Mouse (Mus musculus) heart, postnatal 25 days (tissue): Measurements from ENCODE around the gene Bmi1. TPM values are rescaled to one million over a fixed set of nuclear protein-coding genes. Genes with fewer than 3 reads are reported as not detected.

ENCODE experiments used
- DNase-seq: peaks from one replicate; pipeline ENCODE4 v3.0.0; 2022; ENCODE audit warnings: low spot score
- intact Hi-C: fragments of 180-260 bp; cut with DNase I; formaldehyde crosslinking; loops from one replicate; pipeline ENCODE4 v1.15.1; 2025
- total RNA-seq, 2 experiments: library from RNA; stranded (reverse); gene quantifications; 2 replicates each; pipeline ENCODE4 v1.2.3; 2021

Bmi1 gene
- 10 to 100 TPM; 65.2 to 72.8 TPM for total RNA-seq

DNA sequence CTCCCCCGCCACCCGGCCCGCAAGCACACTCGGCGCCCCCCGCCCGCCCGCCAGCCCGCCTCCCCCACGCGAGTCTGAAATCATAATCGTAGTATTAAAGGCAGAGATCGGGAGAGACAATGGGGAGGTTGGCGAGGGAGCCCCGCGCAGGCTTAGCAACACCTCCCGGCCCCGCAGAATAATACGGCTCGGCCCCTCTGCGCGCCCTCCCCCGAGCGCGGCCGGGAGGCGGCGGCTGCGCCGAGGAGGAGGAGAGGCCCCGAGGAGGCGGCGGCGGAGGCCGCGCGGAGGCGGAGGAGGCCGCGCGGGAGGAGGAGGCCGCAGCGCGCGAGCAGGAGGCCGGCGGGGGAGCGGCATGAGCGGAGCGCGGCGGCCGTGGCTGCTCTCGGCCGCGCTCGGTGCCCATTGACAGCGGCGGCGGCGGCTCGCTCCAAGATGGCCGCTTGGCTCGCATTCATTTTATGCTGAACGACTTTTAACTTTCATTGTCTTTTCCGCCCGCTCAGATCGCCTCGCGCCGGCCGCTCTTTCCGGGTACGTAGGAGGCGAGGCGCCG is at the start of gene Bmi1:
TSS of gene Bmi1 (plus strand) at position 83 of the 556 bp plus-strand sequence.
- intact Hi-C loops, result loop anchor here (2.0 kb wide), 3 partner anchors 90 to 628 kb away; partner anchors contain the start of gene Skida1
- DNase-seq, result peak; percentile 43

GRCm38 (mm10) chr2:18630547-18630946 is 46.3 kb upstream of the Bmi1 start:
- DNase-seq, result no peak
- intact Hi-C loops, result no loop called here

DNA sequence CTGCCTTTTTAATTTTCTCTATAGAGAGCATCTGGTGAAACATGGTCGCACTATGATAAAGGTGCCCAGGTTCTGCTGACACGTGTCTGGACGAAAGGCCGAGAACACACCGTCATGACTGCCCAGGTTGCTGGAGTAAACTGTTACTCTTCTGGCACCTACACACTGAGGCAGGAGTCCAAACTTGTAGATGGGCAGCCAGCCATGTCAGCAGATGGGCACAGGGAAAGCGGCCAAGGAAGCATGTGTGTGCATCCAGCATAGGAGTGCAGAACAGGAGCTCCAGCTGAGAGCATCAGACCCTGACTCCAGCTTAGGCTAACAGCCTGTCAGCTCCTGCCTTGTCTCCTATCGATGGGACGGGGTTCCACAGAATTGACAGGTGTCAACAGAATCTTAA is 41.8 kb upstream of the Bmi1 start:
- intact Hi-C loops, result no loop called here
- peak; percentile 1 for DNase-seq

- no peak for DNase-seq
- intact Hi-C loops, result no loop called here
Measured at GRCm38 (mm10) chr2:18648563-18648962, 28.3 kb upstream of the Bmi1 start.

- intact Hi-C loops, result no loop called here
- DNase-seq, result no peak
Measured at GRCm38 (mm10) chr2:18654821-18655220, 22.0 kb upstream of the Bmi1 start.

- intact Hi-C loops, result no loop called here
Measured at GRCm38 (mm10) chr2:18664003-18664402, 12.8 kb upstream of the Bmi1 start.

GRCm38 (mm10) chr2:18671041-18671440 is 5.8 kb upstream of the Bmi1 start:
- intact Hi-C loops, result loop anchor here (5.0 kb wide), 3 partner anchors 64 to 639 kb away; no protein-coding TSS in a partner anchor
- DNase-seq, result no peak

More at GRCm38 (mm10) chr2:18664003-18664402, 12.8 kb upstream of the Bmi1 start:
- DNase-seq, result no peak

- intact Hi-C loops, result loop anchor here (5.0 kb wide), 3 partner anchors 65 to 640 kb away; no protein-coding TSS in a partner anchor
Measured at GRCm38 (mm10) chr2:18672133-18672765, 4.6 kb upstream of the Bmi1 start, which contains the start of gene Commd3. Commd3 (plus strand) TSS chr2:18672384.

GRCm38 (mm10) chr2:18672766-18673164 is 4.1 kb upstream of the Bmi1 start:
- intact Hi-C loops, result loop anchor here (5.0 kb wide), 3 partner anchors 65 to 640 kb away; no protein-coding TSS in a partner anchor
- DNase-seq, result no peak

More at GRCm38 (mm10) chr2:18672133-18672765, 4.6 kb upstream of the Bmi1 start, which contains the start of gene Commd3:
- DNase-seq, result peak; percentile 91

DNA sequence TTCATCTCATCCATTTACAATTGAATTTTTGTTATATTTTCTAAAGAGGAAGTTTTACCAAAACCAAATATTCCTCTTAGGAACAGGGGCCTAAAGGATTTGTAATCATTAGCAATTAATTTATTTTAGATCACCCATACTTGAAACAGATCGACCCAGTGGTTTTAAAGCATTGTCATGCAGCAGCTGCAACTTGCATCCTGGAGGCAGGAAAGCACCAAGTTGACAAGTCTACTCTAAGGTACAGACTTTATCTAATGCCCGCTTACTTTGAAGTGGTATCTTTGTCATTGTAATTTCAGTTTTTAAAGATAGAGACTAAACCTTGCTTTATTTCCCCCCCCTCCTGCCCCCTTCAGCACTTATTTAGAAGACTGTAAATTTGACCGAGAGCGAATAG is 3.1 kb upstream of the Bmi1 start:
- no peak for DNase-seq
- intact Hi-C loops, result loop anchor here (2.0 to 5.0 kb wide), 4 partner anchors 66 to 641 kb away; partner anchors contain the start of gene Dnajc1

DNA sequence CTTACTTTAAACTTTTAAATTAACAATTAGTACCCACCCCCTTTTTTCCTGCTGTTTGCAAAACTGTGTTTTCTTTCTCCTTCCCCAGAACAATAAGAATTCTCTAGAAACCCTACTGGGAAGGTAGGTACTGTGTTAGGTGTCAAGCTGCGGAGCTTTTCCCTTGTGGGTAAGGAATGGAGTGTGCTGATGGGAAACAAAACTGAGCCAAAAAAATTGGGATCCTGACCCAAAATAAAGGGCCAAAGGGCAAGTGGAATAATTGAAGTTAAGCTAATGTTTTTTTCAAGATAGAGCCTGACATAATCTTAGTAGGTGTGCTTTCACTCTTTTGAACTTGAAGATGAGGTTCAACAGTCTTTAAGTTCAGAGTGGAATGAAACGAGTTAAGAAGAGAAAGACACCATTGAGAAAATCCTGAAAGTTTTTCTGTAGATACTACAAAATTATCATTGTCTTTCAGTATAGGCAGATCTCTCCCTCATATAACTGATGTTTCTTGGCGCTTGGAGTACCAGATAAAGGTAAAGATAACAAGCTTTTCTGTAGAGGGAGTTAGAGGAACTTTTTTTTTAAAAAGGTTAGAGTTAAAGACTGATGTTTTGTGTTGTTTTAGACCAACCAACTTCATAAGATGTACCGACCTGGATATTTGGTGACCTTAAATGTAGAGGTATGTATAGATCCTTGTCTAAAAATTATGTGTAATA is 2.5 kb upstream of the Bmi1 start:
- DNase-seq, result no peak
- intact Hi-C loops, result loop anchor here (2.0 to 5.0 kb wide), 4 partner anchors 67 to 642 kb away; partner anchors contain the start of gene Dnajc1

GRCm38 (mm10) chr2:18675681-18676456 is 949 bp upstream of the Bmi1 start:
- DNase-seq, result no peak
- intact Hi-C loops, result loop anchor here (2.0 kb wide), 4 partner anchors 91 to 627 kb away; partner anchors contain the start of genes Dnajc1 and Skida1

DNA sequence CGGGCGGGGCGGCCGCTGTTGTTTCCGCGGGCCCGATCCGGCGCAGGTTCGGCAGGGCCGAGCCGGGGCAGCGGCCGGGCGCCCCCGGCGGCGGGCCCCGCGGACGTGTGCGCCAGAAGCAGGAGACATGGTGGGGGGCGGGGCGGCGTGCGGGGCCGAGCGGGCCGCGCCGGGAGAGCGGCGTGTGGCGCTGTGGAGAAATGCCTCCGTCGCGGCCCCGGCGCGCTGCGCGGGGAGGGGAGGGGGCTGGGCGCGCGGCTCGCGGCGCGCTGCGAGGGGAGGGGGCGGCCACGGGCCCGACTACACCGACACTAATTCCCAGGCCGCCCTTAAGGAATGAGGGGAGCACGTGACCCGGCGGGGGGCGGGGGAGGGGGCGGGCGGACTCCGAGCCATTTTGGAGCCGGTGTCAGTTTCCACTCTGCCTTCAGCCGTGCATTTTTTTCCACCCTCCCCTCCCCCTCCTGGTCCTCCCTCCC is 322 bp upstream of the Bmi1 start:
- peak; percentile 63 for DNase-seq
- intact Hi-C loops, result loop anchor here (2.0 kb wide), 3 partner anchors 90 to 628 kb away; partner anchors contain the start of gene Skida1

- intact Hi-C loops, result loop anchor here (2.0 kb wide), 4 partner anchors 17 to 629 kb away; partner anchors contain the start of genes Skida1 and Spag6
- peak; percentile 20 for DNase-seq
Measured at GRCm38 (mm10) chr2:18677631-18678471, 1.0 kb downstream of the Bmi1 start.

DNA sequence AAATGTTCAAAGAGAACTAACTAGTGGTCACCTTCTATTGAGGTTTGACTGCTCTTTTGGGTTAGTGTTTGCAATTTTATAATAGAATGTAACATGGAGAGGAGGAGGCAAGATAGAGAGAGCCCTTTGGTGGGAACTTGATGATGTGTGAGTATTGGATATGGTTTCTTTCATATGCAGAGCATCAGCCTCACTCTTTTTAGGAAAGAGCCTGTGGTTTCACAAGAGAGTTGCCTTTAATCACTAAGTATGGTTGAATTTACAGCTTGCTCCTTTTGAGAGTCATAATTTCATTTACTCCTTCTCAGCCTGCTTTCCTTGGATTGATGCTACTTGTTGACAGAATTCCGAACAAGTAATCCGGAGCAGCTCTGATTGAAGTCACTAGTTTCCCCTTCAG is 2.9 kb downstream of the Bmi1 start:
- no peak for DNase-seq
- intact Hi-C loops, result loop anchor here (2.0 kb wide), 1 partner anchor 15 kb away; the partner anchor contains the start of gene Spag6

DNA sequence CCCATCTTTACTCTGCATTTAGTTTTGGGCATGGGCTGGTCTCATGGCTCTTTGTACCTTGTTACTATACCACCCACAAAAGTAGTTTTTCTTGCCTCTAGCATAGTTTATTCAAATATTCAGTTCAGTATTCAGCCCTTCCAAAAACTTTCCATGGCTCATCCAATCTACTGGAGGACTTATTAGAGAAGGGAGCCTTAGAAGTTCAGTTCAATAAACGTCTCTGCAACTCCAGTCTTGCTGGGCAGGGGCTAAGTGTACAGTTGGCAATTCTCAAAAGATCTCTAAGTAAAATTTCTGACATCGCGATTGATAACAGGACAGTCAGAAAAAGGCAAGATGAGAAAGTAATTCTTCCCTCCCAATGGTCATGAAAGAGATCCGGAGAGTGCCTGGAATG is 3.7 kb downstream of the Bmi1 start:
- intact Hi-C loops, result no loop called here
- DNase-seq, result no peak

DNA sequence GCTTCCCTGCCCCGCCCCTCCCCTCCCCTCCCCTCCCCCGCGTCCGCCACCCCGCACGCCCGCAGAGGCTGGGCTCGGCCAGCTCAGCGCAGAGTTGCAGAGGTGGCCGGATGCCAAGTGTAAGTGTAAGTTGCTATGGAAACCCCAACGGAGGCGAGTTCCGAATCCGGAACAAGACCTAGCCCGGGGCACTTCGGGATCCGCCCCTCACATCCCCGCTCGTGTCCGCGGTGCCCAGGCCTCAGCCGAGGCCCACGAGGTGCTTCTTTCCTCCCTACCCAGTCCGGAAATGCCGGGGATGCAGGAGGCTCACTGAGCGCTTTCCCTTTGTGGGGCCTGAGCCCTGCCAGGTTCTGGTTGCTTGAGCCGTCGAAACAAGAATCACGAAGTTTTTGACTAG is 4.1 kb downstream of the Bmi1 start:
- intact Hi-C loops, result no loop called here
- DNase-seq, result peak; percentile 48

DNA sequence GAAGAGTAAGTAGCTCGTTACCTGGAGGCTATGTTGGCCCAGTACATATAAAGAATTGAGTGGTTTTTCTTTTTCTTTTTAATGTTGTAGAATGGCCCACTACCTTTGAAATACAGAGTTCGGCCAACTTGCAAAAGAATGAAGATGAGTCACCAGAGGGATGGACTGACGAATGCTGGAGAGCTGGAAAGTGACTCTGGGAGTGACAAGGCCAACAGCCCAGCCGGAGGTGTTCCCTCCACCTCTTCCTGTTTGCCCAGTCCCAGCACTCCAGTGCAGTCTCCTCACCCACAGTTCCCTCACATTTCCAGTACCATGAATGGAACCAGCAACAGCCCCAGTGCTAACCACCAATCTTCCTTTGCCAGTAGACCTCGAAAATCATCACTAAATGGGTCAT is 7.2 kb downstream of the Bmi1 start:
- DNase-seq, result no peak
- intact Hi-C loops, result no loop called here
